Mouse (Mus musculus) myocyte (in vitro differentiated cells): ENCODE data around the gene Tmco5b. TPM values are rescaled to one million over a fixed set of nuclear protein-coding genes. Genes with fewer than 3 reads are reported as not detected.

Experiments used
- H3K27me3 ChIP-seq: one replicate; pipeline ENCODE4 v1.6.1; 2011; ENCODE audit not compliant: control insufficient read depth, insufficient read depth, insufficient read length
- H3K36me3 ChIP-seq: one replicate; pipeline ENCODE4 v1.6.1; 2011; ENCODE audit not compliant: control insufficient read depth, insufficient read depth
- H3K4me2 ChIP-seq: one replicate; pipeline ENCODE4 v1.6.1; 2011; ENCODE audit warnings: low read depth, control low read depth
- H3K4me3 ChIP-seq: one replicate; pipeline ENCODE4 v1.5.1; 2011; ENCODE audit warnings: mild to moderate bottlenecking, control low read depth, moderate library complexity
- H3K79me2 ChIP-seq: one replicate; pipeline ENCODE4 v1.6.1; 2011; ENCODE audit not compliant: control insufficient read depth, insufficient read depth
- H3ac ChIP-seq: one replicate; pipeline ENCODE4 v1.6.1; 2011; ENCODE audit not compliant: control insufficient read depth, insufficient read length
- CEBPB ChIP-seq: IDR thresholded peaks from 2 replicates; pipeline ENCODE4 v1.6.1; 2011; ENCODE audit warnings: mild to moderate bottlenecking, moderate library complexity; ENCODE audit not compliant: poor library complexity, insufficient read depth, severe bottlenecking
- E2F4 ChIP-seq: IDR thresholded peaks from one replicate; pipeline ENCODE4 v1.6.1; 2011; ENCODE audit warnings: mild to moderate bottlenecking, control low read depth, moderate library complexity; ENCODE audit not compliant: insufficient read depth
- MAX ChIP-seq: IDR thresholded peaks from one replicate; pipeline ENCODE4 v1.6.1; 2011; ENCODE audit warnings: low read depth, mild to moderate bottlenecking, control low read depth
- MYOD1 ChIP-seq, 3 experiments: IDR thresholded peaks; one replicate each; pipeline ENCODE4 v1.6.1; 2011; ENCODE audit warnings: control low read depth in 2 of 3, low read depth in 2 of 3, mild to moderate bottlenecking in 2 of 3, moderate library complexity in 1 of 3; ENCODE audit not compliant: insufficient read length in 2 of 3, control insufficient read depth in 1 of 3
- MYOG ChIP-seq, 3 experiments: IDR thresholded peaks; one replicate each; pipeline ENCODE4 v1.6.1; 2011; ENCODE audit warnings: control low read depth in 2 of 3, low read depth in 2 of 3, mild to moderate bottlenecking in 2 of 3; ENCODE audit not compliant: insufficient read length in 2 of 3, control insufficient read depth in 1 of 3, insufficient read depth in 1 of 3
- POLR2A ChIP-seq: IDR thresholded peaks from one replicate; pipeline ENCODE4 v1.6.1; 2011; ENCODE audit warnings: low read depth, mild to moderate bottlenecking, control low read depth, moderate library complexity; ENCODE audit not compliant: insufficient read length
- POLR2AphosphoS2 ChIP-seq: IDR thresholded peaks from one replicate; pipeline ENCODE4 v1.6.1; 2011; ENCODE audit warnings: low read depth, control low read depth; ENCODE audit not compliant: insufficient read length
- REST ChIP-seq: IDR thresholded peaks from one replicate; pipeline ENCODE4 v1.6.1; 2011; ENCODE audit warnings: mild to moderate bottlenecking, control low read depth, moderate library complexity; ENCODE audit not compliant: insufficient read depth, insufficient read length
- SRF ChIP-seq: IDR thresholded peaks from one replicate; pipeline ENCODE4 v1.6.1; 2011; ENCODE audit warnings: low read depth; ENCODE audit not compliant: control insufficient read depth, insufficient read length
- TCF12 ChIP-seq: IDR thresholded peaks from one replicate; pipeline ENCODE4 v1.6.1; 2011; ENCODE audit warnings: mild to moderate bottlenecking, control low read depth; ENCODE audit not compliant: poor library complexity, insufficient read depth, severe bottlenecking
- TCF3 ChIP-seq: IDR thresholded peaks from one replicate; pipeline ENCODE4 v1.6.1; 2011; ENCODE audit warnings: low read depth, control low read depth; ENCODE audit not compliant: insufficient read length
- USF1 ChIP-seq: IDR thresholded peaks from one replicate; pipeline ENCODE4 v1.6.1; 2011; ENCODE audit warnings: low read depth, mild to moderate bottlenecking, control low read depth, moderate library complexity
- polyA plus RNA-seq: library from polyadenylated mRNA; unstranded; fragments of >200 nt; fragmentation: generic; extraction: Trizol; gene quantifications from one replicate; pipeline ENCODE4 v1.2.1, GENCODE M21; 2012; ENCODE audit warnings: missing spikeins

Tmco5b gene
- polyA plus RNA-seq, 1 experiment = not detected

DNA sequence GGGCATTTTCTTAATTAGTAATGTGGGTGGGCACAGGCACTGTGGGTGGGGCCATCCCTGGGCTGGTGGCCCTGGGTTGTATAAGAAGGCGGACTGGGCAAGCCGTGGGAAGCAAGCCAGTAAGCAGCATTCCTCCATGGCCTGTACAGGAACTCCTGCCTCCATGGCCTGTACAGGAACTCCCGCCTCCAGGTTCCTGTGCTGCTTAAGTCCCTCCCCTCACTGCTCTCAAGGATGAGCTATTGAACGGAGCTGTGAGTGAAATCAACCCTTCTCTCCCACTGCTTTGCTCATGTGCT, 17.7 kb downstream of the Tmco5b start:
- no peaks in the 10 kb centered on the region for H3K36me3 ChIP-seq
- H3K4me3 ChIP-seq = no peak overlapping the region
- no peaks in the 10 kb centered on the region for H3K79me2 ChIP-seq
- no peak overlapping the region for H3K4me2 ChIP-seq
- H3K27me3 ChIP-seq = no peaks in the 10 kb centered on the region
- no peak overlapping the region for H3ac ChIP-seq
- TF ChIP-seq MYOD1 (IDR thresholded peaks at IDR 0.05; ENCODE audit: control insufficient read depth in 1 of 3, insufficient read length in 2 of 3, low read depth in 2 of 3) = no peak
- TF ChIP-seq POLR2AphosphoS2 = no peak
- TF ChIP-seq POLR2A = no peak
- no peak for TF ChIP-seq MAX
- TF ChIP-seq SRF = no peak
- no peak for TF ChIP-seq USF1
- no peak for TF ChIP-seq MYOG (IDR thresholded peaks at IDR 0.05; ENCODE audit: control insufficient read depth in 1 of 3, insufficient read depth in 1 of 3, insufficient read length in 2 of 3, low read depth in 2 of 3)
- no peak for TF ChIP-seq REST
- TF ChIP-seq TCF3 = no peak
- no peak for TF ChIP-seq E2F4
- no peak for TF ChIP-seq TCF12

- Histone ChIP-seq H3K27me3 (no peaks in the 10 kb centered on the region), H3ac (no peak overlapping the region), H3K4me2 (no peak overlapping the region), H3K79me2 (no peaks in the 10 kb centered on the region), H3K4me3 (no peak overlapping the region), H3K36me3 (no peaks in the 10 kb centered on the region)
- TF ChIP-seq POLR2AphosphoS2 = no peak
- no peak for TF ChIP-seq TCF3
- TF ChIP-seq MYOG (IDR thresholded peaks at IDR 0.05; ENCODE audit: control insufficient read depth in 1 of 3, insufficient read depth in 1 of 3, insufficient read length in 2 of 3, low read depth in 2 of 3) = no peak
- no peak for TF ChIP-seq POLR2A
- TF ChIP-seq MAX = no peak
- no peak for TF ChIP-seq SRF
- TF ChIP-seq REST = no peak
- no peak for TF ChIP-seq TCF12
- TF ChIP-seq MYOD1 (IDR thresholded peaks at IDR 0.05; ENCODE audit: control insufficient read depth in 1 of 3, insufficient read length in 2 of 3, low read depth in 2 of 3) = no peak
- TF ChIP-seq USF1 = no peak
- TF ChIP-seq E2F4 = no peak
- TF ChIP-seq CEBPB = no peak
Measured at GRCm38 (mm10) chr2:113305339-113305738, 19.8 kb downstream of the Tmco5b start.

GRCm38 (mm10) chr2:113311211-113311610, 25.7 kb downstream of the Tmco5b start:
- Histone ChIP-seq H3ac (no peak overlapping the region), H3K27me3 (no peaks in the 10 kb centered on the region), H3K79me2 (no peaks in the 10 kb centered on the region), H3K36me3 (no peaks in the 10 kb centered on the region), H3K4me2 (no peak overlapping the region), H3K4me3 (no peak overlapping the region)
- TF ChIP-seq TCF12 (no peak), POLR2AphosphoS2 (no peak), MAX (no peak)

DNA sequence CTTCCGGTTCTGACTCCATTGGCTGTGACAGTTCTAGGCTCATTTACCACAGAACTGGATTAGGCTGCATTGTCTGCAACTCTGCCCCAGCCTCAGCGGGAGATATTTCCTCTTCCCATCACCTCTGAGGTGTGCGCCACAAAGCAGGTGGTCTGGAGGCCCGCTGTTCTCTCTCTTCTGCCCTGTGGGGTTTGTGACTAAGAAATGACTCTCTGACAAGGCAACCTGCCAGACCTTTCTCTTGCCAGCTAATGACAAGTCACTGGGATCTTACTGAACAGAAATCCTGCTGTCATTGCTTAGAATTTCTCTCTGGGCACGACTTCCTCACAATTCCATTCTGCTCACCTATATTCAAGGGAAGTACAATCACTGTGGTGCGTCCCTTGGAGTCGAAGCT, 37.5 kb downstream of the Tmco5b start:
- Histone ChIP-seq H3K27me3 (no peaks in the 10 kb centered on the region), H3K4me2 (peak overlapping the region; percentile 29), H3K79me2 (no peaks in the 10 kb centered on the region), H3K4me3 (no peak overlapping the region), H3ac (no peak overlapping the region), H3K36me3 (no peaks in the 10 kb centered on the region)
- no peak for TF ChIP-seq MYOG (IDR thresholded peaks at IDR 0.05; ENCODE audit: control insufficient read depth in 1 of 3, insufficient read depth in 1 of 3, insufficient read length in 2 of 3, low read depth in 2 of 3)
- TF ChIP-seq REST = no peak
- no peak for TF ChIP-seq POLR2A
- TF ChIP-seq POLR2AphosphoS2 = no peak
- no peak for TF ChIP-seq E2F4
- no peak for TF ChIP-seq MYOD1 (IDR thresholded peaks at IDR 0.05; ENCODE audit: control insufficient read depth in 1 of 3, insufficient read length in 2 of 3, low read depth in 2 of 3)
- no peak for TF ChIP-seq SRF
- TF ChIP-seq TCF12 = no peak
- no peak for TF ChIP-seq CEBPB
- TF ChIP-seq TCF3 = no peak
- no peak for TF ChIP-seq MAX
- no peak for TF ChIP-seq USF1

DNA sequence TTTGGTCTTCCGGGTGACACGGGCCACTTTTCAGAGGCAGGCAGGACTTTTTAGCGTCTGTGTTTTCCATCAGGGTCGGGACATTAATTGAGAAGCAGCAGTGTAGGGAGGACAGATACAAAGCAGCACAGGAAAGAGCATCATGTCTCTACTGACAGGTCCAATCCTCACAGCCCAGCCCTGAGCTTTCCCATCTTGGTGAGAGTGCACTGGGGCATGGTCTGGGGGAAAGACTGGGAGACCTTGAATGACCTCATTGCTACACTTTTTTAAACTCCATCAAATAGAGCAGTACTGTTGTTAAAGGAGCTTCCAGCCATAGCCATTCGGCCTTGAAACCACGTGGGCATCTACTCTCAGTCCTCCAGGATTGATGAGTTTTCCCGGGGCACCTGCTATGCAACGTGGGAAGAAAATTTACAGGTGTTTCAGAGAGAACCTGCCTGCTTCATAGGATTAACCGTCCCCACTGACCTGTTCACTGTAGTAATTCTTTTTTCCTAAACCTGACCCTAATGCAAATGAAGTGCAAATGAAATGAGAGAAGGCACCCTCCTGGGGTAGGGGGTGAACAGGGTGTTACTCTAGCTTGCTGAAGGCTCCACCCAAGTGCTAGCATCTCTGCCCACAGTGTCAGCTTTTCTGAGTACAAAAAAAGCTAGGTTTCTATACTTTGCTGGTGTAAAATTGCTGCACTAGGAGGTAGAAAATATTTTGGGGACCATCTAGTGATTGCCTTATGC, 48.4 kb downstream of the Tmco5b start:
- no peak overlapping the region for H3K4me3 ChIP-seq
- H3K27me3 ChIP-seq = no peaks in the 10 kb centered on the region
- no peak overlapping the region for H3K4me2 ChIP-seq
- H3ac ChIP-seq = no peak overlapping the region
- no peaks in the 10 kb centered on the region for H3K79me2 ChIP-seq
- no peaks in the 10 kb centered on the region for H3K36me3 ChIP-seq
- no peak for TF ChIP-seq MYOD1 (IDR thresholded peaks at IDR 0.05; ENCODE audit: control insufficient read depth in 1 of 3, insufficient read length in 2 of 3, low read depth in 2 of 3)
- TF ChIP-seq USF1 = no peak
- no peak for TF ChIP-seq SRF
- TF ChIP-seq POLR2AphosphoS2 = no peak
- TF ChIP-seq MYOG (IDR thresholded peaks at IDR 0.05; ENCODE audit: control insufficient read depth in 1 of 3, insufficient read depth in 1 of 3, insufficient read length in 2 of 3, low read depth in 2 of 3) = no peak
- TF ChIP-seq TCF12 = no peak
- TF ChIP-seq E2F4 = no peak
- no peak for TF ChIP-seq POLR2A
- no peak for TF ChIP-seq CEBPB
